Mouse (Mus musculus) lung, adult 2 months (tissue): ENCODE measurements around the gene Llcfc1.

Experiments
- CTCF ChIP-seq: fragments of 200-500 bp; IDR thresholded peaks from 2 replicates; pipeline ENCODE4 v1.5.1; 2011; ENCODE audit warnings: mild to moderate bottlenecking, low read length, control low read depth; ENCODE audit not compliant: insufficient read depth
- POLR2A ChIP-seq: fragments of 200-500 bp; IDR thresholded peaks from 2 replicates; pipeline ENCODE4 v1.6.1; 2011; ENCODE audit warnings: low read depth, mild to moderate bottlenecking, control low read depth, low read length, borderline replicate concordance; ENCODE audit errors: extremely low read depth

- no peak for TF ChIP-seq CTCF
- TF ChIP-seq POLR2A: no peak
Measured at GRCm38 (mm10) chr6:41635211-41635610, 49.0 kb upstream of the Llcfc1 start.
